Mouse (Mus musculus): ENCODE measurements around the gene Snapc2. TPM values are rescaled to one million over a fixed set of nuclear protein-coding genes. Genes with fewer than 3 reads are reported as not detected.
"Not testable (repeated sequence)": the region's sequence is repeated elsewhere in the genome, so short reads cannot be mapped to it uniquely, and the experiment has no call there.

Gene Snapc2
- polyA plus RNA-seq, 1 experiment from 2014 or later: 41.9 TPM

- WGBS: 82% methylated on average over 15 of the region's 15 CpGs
- ATAC-seq (replicated peaks; ENCODE audit: extremely low read depth, insufficient read depth, low FRiP score): no peak
- Histone ChIP-seq H3K9ac (ENCODE audit: low read length) (peak within 1 kb of the TSS; percentile 60), H3K9me3 (replicated peaks; ENCODE audit: control insufficient read depth, low read length) (no peaks in the 10 kb centered on the region), H3K4me2 (ENCODE audit: low read depth, low read length) (peak within 1 kb of the TSS; percentile 55), H3K4me3 (ENCODE audit: low read length) (no peak within 1 kb of the TSS), H3K27me3 (ENCODE audit: control insufficient read depth, insufficient read depth, low read length) (no peaks in the 10 kb centered on the region), H3K4me1 (ENCODE audit: control insufficient read depth, insufficient read depth, low read length) (peaks cover 18% of the 10 kb centered on the region), H3K36me3 (ENCODE audit: control insufficient read depth, insufficient read depth) (peaks cover 39% of the 10 kb centered on the region), H3K27ac (ENCODE audit: low read length) (peak within 1 kb of the TSS; percentile 55)
Measured at GRCm38 (mm10) chr8:4247951-4248540, 4.8 kb upstream of the Snapc2 start, which contains the start of gene Tgfbr3l. Gene Tgfbr3l (plus strand): TSS chr8:4248214.

DNA sequence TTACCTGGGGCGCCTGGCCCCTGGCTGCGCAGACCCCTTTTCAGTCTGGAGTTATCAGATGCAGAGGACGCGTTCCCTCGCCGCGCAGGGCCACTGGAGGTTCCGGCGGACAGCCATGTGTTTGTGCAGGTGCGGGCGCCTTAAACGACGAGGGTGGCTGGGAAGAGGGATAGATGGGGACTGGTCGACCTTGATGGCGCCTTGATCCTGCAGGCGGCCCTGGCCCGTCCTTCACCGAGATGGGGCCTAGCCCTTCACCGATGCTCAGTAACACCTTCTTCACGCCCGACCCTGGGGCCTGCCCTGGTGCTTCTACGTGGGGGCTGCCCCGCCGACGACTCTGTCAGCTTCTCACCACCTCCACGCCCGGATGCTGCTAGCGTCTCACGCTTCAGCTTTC lies 3.7 kb upstream of the Snapc2 start:
- H3K4me2 ChIP-seq (ENCODE audit: low read depth, low read length): peak overlapping the region; percentile 55
- peak overlapping the region; percentile 55 for H3K27ac ChIP-seq (ENCODE audit: low read length)
- H3K4me1 ChIP-seq (ENCODE audit: control insufficient read depth, insufficient read depth, low read length): peaks cover 26% of the 10 kb centered on the region
- WGBS: 13% methylated on average over 29 of the region's 29 CpGs
- no peaks in the 10 kb centered on the region for H3K27me3 ChIP-seq (ENCODE audit: control insufficient read depth, insufficient read depth, low read length)
- peaks cover 28% of the 10 kb centered on the region for H3K36me3 ChIP-seq (ENCODE audit: control insufficient read depth, insufficient read depth)
- ATAC-seq (replicated peaks; ENCODE audit: extremely low read depth, insufficient read depth, low FRiP score): no peak
- peak overlapping the region; percentile 29 for H3K4me3 ChIP-seq (ENCODE audit: low read length)
- H3K9ac ChIP-seq (ENCODE audit: low read length): peak overlapping the region; percentile 60
- no peaks in the 10 kb centered on the region for H3K9me3 ChIP-seq (replicated peaks; ENCODE audit: control insufficient read depth, low read length)

- peaks cover 28% of the 10 kb centered on the region for H3K36me3 ChIP-seq (ENCODE audit: control insufficient read depth, insufficient read depth)
- H3K4me3 ChIP-seq (ENCODE audit: low read length): no peak overlapping the region
- no peak overlapping the region for H3K27ac ChIP-seq (ENCODE audit: low read length)
- no peaks in the 10 kb centered on the region for H3K9me3 ChIP-seq (replicated peaks; ENCODE audit: control insufficient read depth, low read length)
- WGBS: 38% methylated on average over 26 of the region's 26 CpGs
- no peaks in the 10 kb centered on the region for H3K27me3 ChIP-seq (ENCODE audit: control insufficient read depth, insufficient read depth, low read length)
- no peak overlapping the region for H3K4me2 ChIP-seq (ENCODE audit: low read depth, low read length)
- ATAC-seq (replicated peaks; ENCODE audit: extremely low read depth, insufficient read depth, low FRiP score): peak; percentile 8; the same call in 1 of the 2 replicates
- no peak overlapping the region for H3K9ac ChIP-seq (ENCODE audit: low read length)
- H3K4me1 ChIP-seq (ENCODE audit: control insufficient read depth, insufficient read depth, low read length): peaks cover 27% of the 10 kb centered on the region
Measured at GRCm38 (mm10) chr8:4250306-4250970, 2.4 kb upstream of the Snapc2 start.

GRCm38 (mm10) chr8:4252116-4252760 lies 642 bp upstream of the Snapc2 start:
- WGBS: 40% methylated on average over 8 of the region's 8 CpGs
- H3K4me2 ChIP-seq (ENCODE audit: low read depth, low read length): peak overlapping the region; percentile 94

GRCm38 (mm10) chr8:4254001-4254400 lies 1.1 kb downstream of the Snapc2 start:
- Histone ChIP-seq H3K4me1 (ENCODE audit: control insufficient read depth, insufficient read depth, low read length) (peaks cover 28% of the 10 kb centered on the region), H3K9me3 (replicated peaks; ENCODE audit: control insufficient read depth, low read length) (no peaks in the 10 kb centered on the region), H3K9ac (ENCODE audit: low read length) (peak overlapping the region; percentile 99)

More at GRCm38 (mm10) chr8:4252116-4252760, 642 bp upstream of the Snapc2 start:
- Histone ChIP-seq H3K27ac (ENCODE audit: low read length) (peak overlapping the region; percentile 43; the same call in 1 of the 2 replicates), H3K4me3 (ENCODE audit: low read length) (peak overlapping the region; percentile 99), H3K4me1 (ENCODE audit: control insufficient read depth, insufficient read depth, low read length) (peaks cover 28% of the 10 kb centered on the region), H3K9me3 (replicated peaks; ENCODE audit: control insufficient read depth, low read length) (no peaks in the 10 kb centered on the region), H3K27me3 (ENCODE audit: control insufficient read depth, insufficient read depth, low read length) (no peaks in the 10 kb centered on the region), H3K9ac (ENCODE audit: low read length) (peak overlapping the region; percentile 99), H3K36me3 (ENCODE audit: control insufficient read depth, insufficient read depth) (peaks cover 22% of the 10 kb centered on the region)
- no peak for ATAC-seq (replicated peaks; ENCODE audit: extremely low read depth, insufficient read depth, low FRiP score)

GRCm38 (mm10) chr8:4255471-4255870 lies 2.6 kb downstream of the Snapc2 start:
- not testable (repeated sequence) for H3K4me3 ChIP-seq (ENCODE audit: low read length); H3K27ac ChIP-seq (ENCODE audit: low read length); H3K9ac ChIP-seq (ENCODE audit: low read length); ATAC-seq (replicated peaks; ENCODE audit: extremely low read depth, insufficient read depth, low FRiP score); H3K4me2 ChIP-seq (ENCODE audit: low read depth, low read length); H3K9me3 ChIP-seq (replicated peaks; ENCODE audit: control insufficient read depth, low read length); H3K27me3 ChIP-seq (ENCODE audit: control insufficient read depth, insufficient read depth, low read length)
- 86% methylated on average over 7 of the region's 7 CpGs for WGBS
- peaks cover 27% of the 10 kb centered on the region for H3K36me3 ChIP-seq (ENCODE audit: control insufficient read depth, insufficient read depth)
- H3K4me1 ChIP-seq (ENCODE audit: control insufficient read depth, insufficient read depth, low read length): peaks cover 20% of the 10 kb centered on the region

More at GRCm38 (mm10) chr8:4254001-4254400, 1.1 kb downstream of the Snapc2 start:
- no peaks in the 10 kb centered on the region for H3K27me3 ChIP-seq (ENCODE audit: control insufficient read depth, insufficient read depth, low read length)
- peak overlapping the region; percentile 99 for H3K4me3 ChIP-seq (ENCODE audit: low read length)
- ATAC-seq (replicated peaks; ENCODE audit: extremely low read depth, insufficient read depth, low FRiP score): no peak
- peak overlapping the region; percentile 94 for H3K4me2 ChIP-seq (ENCODE audit: low read depth, low read length)
- 64% methylated on average over 6 of the region's 6 CpGs for WGBS
- H3K27ac ChIP-seq (ENCODE audit: low read length): peak overlapping the region; percentile 94; the same call in 1 of the 2 replicates
- H3K36me3 ChIP-seq (ENCODE audit: control insufficient read depth, insufficient read depth): peaks cover 21% of the 10 kb centered on the region

GRCm38 (mm10) chr8:4256911-4257310 lies 4.0 kb downstream of the Snapc2 start:
- no peak overlapping the region for H3K27ac ChIP-seq (ENCODE audit: low read length)
- H3K4me1 ChIP-seq (ENCODE audit: control insufficient read depth, insufficient read depth, low read length): peaks cover 20% of the 10 kb centered on the region
- no peak overlapping the region for H3K9ac ChIP-seq (ENCODE audit: low read length)
- WGBS: 33% methylated on average over 4 of the region's 4 CpGs
- no peak overlapping the region for H3K4me2 ChIP-seq (ENCODE audit: low read depth, low read length)
- no peak overlapping the region for H3K4me3 ChIP-seq (ENCODE audit: low read length)
- peaks cover 42% of the 10 kb centered on the region for H3K36me3 ChIP-seq (ENCODE audit: control insufficient read depth, insufficient read depth)
- no peaks in the 10 kb centered on the region for H3K27me3 ChIP-seq (ENCODE audit: control insufficient read depth, insufficient read depth, low read length)
- H3K9me3 ChIP-seq (replicated peaks; ENCODE audit: control insufficient read depth, low read length): no peaks in the 10 kb centered on the region
- no peak for ATAC-seq (replicated peaks; ENCODE audit: extremely low read depth, insufficient read depth, low FRiP score)

DNA sequence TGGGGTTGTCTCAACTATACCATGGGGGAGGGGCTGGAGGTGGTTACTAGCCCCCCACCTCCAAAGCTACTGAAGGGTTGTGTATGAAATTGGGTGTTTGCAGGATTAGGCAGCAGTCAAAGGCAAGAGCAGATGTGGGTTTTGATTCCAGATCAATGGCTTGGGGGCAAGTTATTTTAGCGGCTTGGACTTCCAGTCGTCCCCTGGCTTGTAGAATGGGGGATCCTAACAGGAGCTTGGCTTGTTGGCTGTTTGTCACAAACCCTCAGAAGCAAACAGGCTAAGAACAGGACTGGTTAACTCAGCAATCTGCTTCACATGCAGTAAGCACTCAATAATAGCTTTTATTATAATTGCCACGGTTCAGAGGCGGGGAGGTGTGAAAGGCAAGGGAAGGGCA lies 4.5 kb downstream of the Snapc2 start:
- H3K36me3 ChIP-seq (ENCODE audit: control insufficient read depth, insufficient read depth): peaks cover 43% of the 10 kb centered on the region
- 88% methylated on average over 4 of the region's 4 CpGs for WGBS

GRCm38 (mm10) chr8:4258233-4258632 lies 5.4 kb downstream of the Snapc2 start:
- Histone ChIP-seq H3K4me1 (ENCODE audit: control insufficient read depth, insufficient read depth, low read length) (peaks cover 16% of the 10 kb centered on the region), H3K27ac (ENCODE audit: low read length) (no peak overlapping the region; the same call in 1 of the 2 replicates), H3K27me3 (ENCODE audit: control insufficient read depth, insufficient read depth, low read length) (no peaks in the 10 kb centered on the region), H3K36me3 (ENCODE audit: control insufficient read depth, insufficient read depth) (peaks cover 48% of the 10 kb centered on the region), H3K9ac (ENCODE audit: low read length) (peak overlapping the region; percentile 73), H3K4me3 (ENCODE audit: low read length) (peak overlapping the region; percentile 73), H3K4me2 (ENCODE audit: low read depth, low read length) (peak overlapping the region; percentile 91), H3K9me3 (replicated peaks; ENCODE audit: control insufficient read depth, low read length) (no peaks in the 10 kb centered on the region)
- 3% methylated on average over 35 of the region's 35 CpGs for WGBS
- peak; percentile 50 for ATAC-seq (replicated peaks; ENCODE audit: extremely low read depth, insufficient read depth, low FRiP score)

More for the DNA sequence above, 4.5 kb downstream of the Snapc2 start:
- Histone ChIP-seq H3K4me2 (ENCODE audit: low read depth, low read length) (no peak overlapping the region), H3K4me1 (ENCODE audit: control insufficient read depth, insufficient read depth, low read length) (peaks cover 19% of the 10 kb centered on the region), H3K27me3 (ENCODE audit: control insufficient read depth, insufficient read depth, low read length) (no peaks in the 10 kb centered on the region), H3K9ac (ENCODE audit: low read length) (no peak overlapping the region), H3K27ac (ENCODE audit: low read length) (no peak overlapping the region), H3K4me3 (ENCODE audit: low read length) (no peak overlapping the region), H3K9me3 (replicated peaks; ENCODE audit: control insufficient read depth, low read length) (no peaks in the 10 kb centered on the region)
- ATAC-seq (replicated peaks; ENCODE audit: extremely low read depth, insufficient read depth, low FRiP score): no peak
